Mouse (Mus musculus) inflammation-experienced regulatory T-cells, adult 6 months (primary cell): ENCODE results near the gene Trabd2b. TPM values are rescaled to one million over a fixed set of nuclear protein-coding genes. Genes with fewer than 3 reads are reported as not detected.

Experiments
- ATAC-seq: one replicate; pipeline ENCODE4 v1.8.0; 2017
- polyA plus RNA-seq, 3 experiments: library from polyadenylated mRNA; unstranded; fragments of 100-300 nt; shearing (Covaris generic); gene quantifications; one replicate each; pipeline ENCODE4 v1.2.1; 2017

The Trabd2b gene
- polyA plus RNA-seq, 3 experiments from 2014 or later: not detected

DNA sequence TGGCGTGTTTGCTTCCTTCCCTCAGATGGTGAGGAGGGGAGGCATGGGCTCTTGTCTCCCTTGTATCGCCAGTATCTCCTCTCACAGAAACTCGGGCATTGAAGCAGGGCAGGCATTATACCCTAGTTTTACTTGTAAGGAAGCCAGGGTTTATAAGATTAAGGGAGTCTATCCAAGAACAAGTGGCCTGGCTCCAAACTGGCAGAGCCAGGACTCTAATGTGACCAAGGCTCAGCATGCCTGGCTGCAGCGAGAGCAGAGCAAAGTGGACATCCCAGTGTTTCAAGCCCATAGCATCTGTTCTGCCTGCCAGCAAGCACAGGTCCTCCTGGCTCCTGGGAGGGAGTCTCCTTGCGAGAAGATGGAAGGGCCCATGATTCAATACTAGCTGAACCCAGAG, 245.1 kb downstream of the Trabd2b start:
- no peak for ATAC-seq

DNA sequence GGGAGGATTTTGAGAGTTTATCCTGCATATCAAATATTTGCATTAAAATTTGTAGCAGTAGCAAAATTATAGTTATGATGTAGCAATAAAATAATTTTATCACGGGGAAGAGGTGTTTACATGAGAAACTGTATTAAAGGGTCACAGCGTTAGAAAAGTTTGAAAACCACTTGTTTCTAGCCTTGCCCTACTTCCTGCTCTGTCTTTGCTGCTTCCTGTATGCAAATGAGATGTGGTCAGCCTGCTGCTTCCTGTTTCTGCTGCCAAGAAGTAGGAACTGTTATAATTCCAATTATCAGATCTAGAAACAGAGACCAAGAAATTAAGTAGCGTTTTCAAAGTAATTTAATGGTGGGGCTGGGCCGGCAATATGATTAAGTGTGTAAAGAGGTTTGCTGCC, 245.9 kb downstream of the Trabd2b start:
- peak; percentile 96 for ATAC-seq

DNA sequence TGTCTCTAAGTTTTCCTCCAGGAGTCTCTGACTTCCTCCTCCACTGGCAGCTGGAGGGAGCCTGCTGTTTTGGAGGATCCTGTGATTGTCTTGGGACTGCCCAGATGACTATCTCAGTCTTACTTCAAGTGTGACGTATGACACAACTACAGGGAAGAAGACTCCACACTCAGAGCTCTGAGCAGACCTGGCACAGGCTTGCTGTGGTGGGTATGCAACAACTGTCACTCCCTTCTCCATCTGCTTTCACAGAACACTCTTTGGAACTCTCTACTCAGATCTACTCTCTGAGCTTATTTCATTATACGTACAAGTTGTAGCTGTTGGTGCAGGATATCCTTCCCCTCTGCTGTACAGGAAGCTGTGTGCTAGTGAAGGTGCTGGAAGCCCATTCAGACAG, 251.4 kb downstream of the Trabd2b start:
- no peak for ATAC-seq

DNA sequence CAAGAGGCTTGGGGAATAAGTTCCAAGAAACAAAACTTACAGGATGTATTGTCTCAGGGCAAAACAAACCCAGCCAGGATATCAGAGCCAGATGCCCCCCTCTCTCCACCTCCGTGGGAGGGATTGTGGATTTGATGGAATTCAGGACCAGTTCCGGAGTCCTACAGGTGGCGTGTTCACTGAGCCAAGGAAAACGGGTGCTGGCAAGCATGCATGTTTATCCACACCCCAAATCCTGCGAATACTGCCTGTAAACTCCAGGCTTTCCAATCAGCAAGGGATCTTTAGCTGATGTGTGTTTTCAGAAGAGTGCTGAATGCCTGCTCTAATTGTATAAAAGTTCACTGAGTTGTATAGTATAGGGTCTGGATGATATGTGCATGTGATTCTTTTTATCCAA, 253.4 kb downstream of the Trabd2b start:
- ATAC-seq: no peak

DNA sequence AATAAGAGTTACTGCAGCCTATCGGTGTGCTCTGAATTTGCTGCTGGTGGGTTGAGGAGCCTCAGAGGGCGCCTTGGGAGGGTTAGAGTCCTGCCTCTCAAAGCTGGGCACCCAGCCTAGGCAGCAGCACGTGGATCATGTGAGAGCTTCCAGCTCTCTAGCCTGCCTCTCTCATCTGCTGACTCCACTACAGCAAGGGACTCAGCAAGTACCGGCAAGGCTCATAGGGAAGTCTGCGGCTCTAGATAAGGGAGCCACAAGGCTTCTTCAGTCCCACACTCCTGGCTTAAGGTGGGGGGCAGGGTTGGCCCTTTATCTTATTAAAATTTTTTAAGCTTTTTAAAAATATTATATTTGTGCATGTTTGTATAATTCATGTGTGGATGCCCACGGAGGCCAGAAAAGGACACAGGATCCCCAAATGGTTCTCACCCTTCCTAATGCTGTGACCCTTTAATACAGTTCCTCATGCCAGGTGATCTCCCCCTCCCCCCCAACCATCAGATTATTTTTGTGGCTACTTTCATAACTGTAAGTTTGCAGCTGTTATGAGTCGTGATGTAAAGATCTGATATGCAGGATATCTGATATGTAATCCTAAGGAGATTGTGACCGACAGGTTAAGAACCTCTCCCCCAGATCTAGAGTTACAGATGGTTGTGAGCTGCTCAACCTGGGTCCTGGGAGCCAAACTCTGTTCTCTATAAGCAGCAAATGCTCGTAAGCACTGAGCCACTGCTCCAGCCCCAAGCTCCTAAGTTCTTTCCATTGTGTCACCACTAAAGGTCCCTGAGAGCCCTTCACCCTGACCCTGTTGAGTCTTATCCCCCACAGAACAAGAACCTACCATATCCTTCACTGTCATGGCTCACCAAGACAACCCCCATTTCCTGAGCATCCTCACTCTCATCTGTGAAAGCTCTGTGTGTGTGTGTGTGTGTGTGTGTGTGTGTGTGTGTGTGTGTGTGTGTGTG, 257.8 kb downstream of the Trabd2b start:
- ATAC-seq: no peak

Other genes starting within 250 kb of the Trabd2b start
- not detected for gene Skint11, start 243.3 kb upstream of the Trabd2b start, polyA plus RNA-seq